Mouse (Mus musculus) heart, adult 2 months (tissue): ENCODE measurements at regions not wholly inside any gene's neighbourhood (a gene's known extent, or its start where the extent isn't known, plus 50 kb on each side); places are given as distances from the start of the nearest gene placed in this dataset.

Experiments
- DNase-seq, 2 experiments: peaks; one replicate each; pipeline ENCODE4 v3.0.0; 2021
- H3K27ac ChIP-seq: fragments of 200-600 bp; 2 replicates; pipeline ENCODE4 v1.8.1; 2022
- H3K27me3 ChIP-seq: fragments of 200-500 bp; 2 replicates; pipeline ENCODE4 v1.6.1; 2012; ENCODE audit warnings: mild to moderate bottlenecking, low read length, inconsistent platforms, mixed read lengths; ENCODE audit not compliant: control insufficient read depth, insufficient read depth
- H3K36me3 ChIP-seq: fragments of 200-500 bp; 2 replicates; pipeline ENCODE4 v1.6.1; 2012; ENCODE audit warnings: low read length, inconsistent platforms; ENCODE audit not compliant: control insufficient read depth, insufficient read depth
- H3K4me1 ChIP-seq: fragments of 200-500 bp; 2 replicates; pipeline ENCODE4 v1.6.1; 2011; ENCODE audit warnings: low read length; ENCODE audit not compliant: control insufficient read depth, insufficient read depth
- H3K4me3 ChIP-seq: fragments of 200-600 bp; 2 replicates; pipeline ENCODE4 v1.8.1; 2022
- H3K79me2 ChIP-seq: fragments of 200-500 bp; replicated peaks from 2 replicates; pipeline ENCODE4 v1.6.1; 2012; ENCODE audit warnings: mild to moderate bottlenecking, inconsistent platforms, low read length, moderate library complexity, mixed read lengths; ENCODE audit not compliant: control insufficient read depth, insufficient read depth
- H3K9ac ChIP-seq: fragments of 200-500 bp; 2 replicates; pipeline ENCODE4 v1.6.1; 2012; ENCODE audit warnings: low read depth, mild to moderate bottlenecking, control low read depth, inconsistent platforms, low read length, mixed read lengths
- CTCF ChIP-seq: fragments of 200-600 bp; IDR thresholded peaks from 2 replicates; pipeline ENCODE4 v1.8.1; 2022; ENCODE audit warnings: antibody characterized with exemption, mild to moderate bottlenecking, moderate library complexity
- EP300 ChIP-seq: fragments of 200-500 bp; IDR thresholded peaks from 2 replicates; pipeline ENCODE4 v1.6.1; 2011; ENCODE audit warnings: low read depth, low read length, control low read depth; ENCODE audit not compliant: insufficient read depth
- POLR2A ChIP-seq: fragments of 200-500 bp; IDR thresholded peaks from 2 replicates; pipeline ENCODE4 v1.6.1; 2011; ENCODE audit warnings: mild to moderate bottlenecking, low read depth, low read length, control low read depth; ENCODE audit not compliant: insufficient read depth
- WGBS: fragments of 180-500 bp; shearing (Covaris S2); methylation state at CpG from one replicate; pipeline ENCODE4 v1.1.7; 2018; 5-methylcytosine and 5-hydroxymethylcytosine counted together
- intact Hi-C: fragments of 180-260 bp; cut with DNase I; formaldehyde crosslinking; loops from one replicate; pipeline ENCODE4 v1.15.1; 2025

GRCm38 (mm10) chr11:17324651-17325050 is 67.3 kb downstream of the C1d start:
- Histone ChIP-seq H3K79me2 (no peaks in the 10 kb centered on the region), H3K4me1 (no peaks in the 10 kb centered on the region), H3K27me3 (no peaks in the 10 kb centered on the region), H3K4me3 (no peak overlapping the region), H3K27ac (no peak overlapping the region), H3K36me3 (no peaks in the 10 kb centered on the region), H3K9ac (no peak overlapping the region)
- TF ChIP-seq POLR2A (no peak), CTCF (no peak), EP300 (no peak)
- no peak for DNase-seq
- 50% methylated on average over 4 of the region's 4 CpGs for WGBS
- intact Hi-C loops = no loop called here

- no peak overlapping the region for H3K9ac ChIP-seq
- WGBS = 76% methylated on average over 10 of the region's 10 CpGs
- H3K27me3 ChIP-seq = no peaks in the 10 kb centered on the region
- TF ChIP-seq POLR2A = no peak
- no peak for TF ChIP-seq CTCF
- no peak for TF ChIP-seq EP300
- no peaks in the 10 kb centered on the region for H3K79me2 ChIP-seq
- H3K27ac ChIP-seq = no peak overlapping the region
- intact Hi-C loops = no loop called here
- no peak overlapping the region for H3K4me3 ChIP-seq
- no peaks in the 10 kb centered on the region for H3K4me1 ChIP-seq
- no peak for DNase-seq
- H3K36me3 ChIP-seq = no peaks in the 10 kb centered on the region
Observed at GRCm38 (mm10) chr11:17325731-17326646, 68.6 kb downstream of the C1d start.

GRCm38 (mm10) chr11:17326695-17327094 is 69.3 kb downstream of the C1d start:
- Histone ChIP-seq H3K36me3 (no peaks in the 10 kb centered on the region), H3K79me2 (no peaks in the 10 kb centered on the region), H3K27ac (no peak overlapping the region), H3K27me3 (no peaks in the 10 kb centered on the region), H3K4me1 (no peaks in the 10 kb centered on the region), H3K4me3 (no peak overlapping the region), H3K9ac (no peak overlapping the region)
- no peak for DNase-seq
- 67% methylated on average over 4 of the region's 4 CpGs for WGBS
- intact Hi-C loops = no loop called here
- TF ChIP-seq EP300 = no peak
- no peak for TF ChIP-seq CTCF
- no peak for TF ChIP-seq POLR2A

- Histone ChIP-seq H3K4me1 (no peaks in the 10 kb centered on the region), H3K4me3 (no peak overlapping the region), H3K79me2 (no peaks in the 10 kb centered on the region), H3K9ac (no peak overlapping the region), H3K27me3 (no peaks in the 10 kb centered on the region), H3K27ac (no peak overlapping the region), H3K36me3 (no peaks in the 10 kb centered on the region)
- DNase-seq = no peak
- 89% methylated on average over 1 of the region's 1 CpGs for WGBS
- intact Hi-C loops = no loop called here
- TF ChIP-seq EP300 (no peak), CTCF (no peak), POLR2A (no peak)
Observed at GRCm38 (mm10) chr11:17351476-17351875, 94.1 kb downstream of the C1d start.

GRCm38 (mm10) chr11:17352148-17353130 is 95.1 kb downstream of the C1d start:
- no peak for TF ChIP-seq POLR2A
- no peak for TF ChIP-seq CTCF
- no peak for TF ChIP-seq EP300
- intact Hi-C loops = no loop called here
- Histone ChIP-seq H3K27ac (no peak overlapping the region), H3K27me3 (no peaks in the 10 kb centered on the region), H3K4me3 (no peak overlapping the region), H3K9ac (no peak overlapping the region), H3K4me1 (no peaks in the 10 kb centered on the region), H3K79me2 (no peaks in the 10 kb centered on the region), H3K36me3 (no peaks in the 10 kb centered on the region)
- no peak for DNase-seq
- 75% methylated on average over 17 of the region's 17 CpGs for WGBS
